Mouse (Mus musculus) liver, embryonic 15.5 days (tissue): ENCODE results near the gene Fyb. TPM values are rescaled to one million over a fixed set of nuclear protein-coding genes. Genes with fewer than 3 reads are reported as not detected.

Experiments used
- ATAC-seq: fragments of 200-750 bp; cut with Nextera tagmentation; 2 replicates; pipeline ENCODE4 v1.8.0; 2017; ENCODE audit warnings: moderate number of reproducible peaks, mild to moderate bottlenecking, moderate library complexity; ENCODE audit not compliant: insufficient read depth
- H3K27ac ChIP-seq: fragments of 300-500 bp; sonication (generic); replicated peaks from 2 replicates; pipeline ENCODE4 v1.5.1; 2015; ENCODE audit warnings: mild to moderate bottlenecking, inconsistent platforms
- H3K27me3 ChIP-seq: fragments of 300-500 bp; sonication (generic); 2 replicates; pipeline ENCODE4 v1.6.1; 2015; ENCODE audit warnings: mild to moderate bottlenecking, inconsistent platforms
- H3K36me3 ChIP-seq: fragments of 300-500 bp; sonication (generic); replicated peaks from 2 replicates; pipeline ENCODE4 v1.6.1; 2015; ENCODE audit warnings: moderate library complexity, mild to moderate bottlenecking, inconsistent platforms
- H3K4me1 ChIP-seq: fragments of 300-500 bp; sonication (generic); replicated peaks from 2 replicates; pipeline ENCODE4 v1.6.1; 2015; ENCODE audit warnings: inconsistent platforms
- H3K4me2 ChIP-seq: fragments of 300-500 bp; sonication (generic); 2 replicates; pipeline ENCODE4 v1.6.1; 2015; ENCODE audit warnings: moderate library complexity, mild to moderate bottlenecking, inconsistent platforms
- H3K4me3 ChIP-seq: fragments of 300-500 bp; sonication (generic); replicated peaks from 2 replicates; pipeline ENCODE4 v1.5.1; 2015; ENCODE audit warnings: mild to moderate bottlenecking, inconsistent platforms
- H3K9ac ChIP-seq: fragments of 300-500 bp; sonication (generic); 2 replicates; pipeline ENCODE4 v1.6.1; 2015; ENCODE audit warnings: moderate library complexity, mild to moderate bottlenecking, inconsistent platforms
- H3K9me3 ChIP-seq: fragments of 300-500 bp; sonication (generic); replicated peaks from 2 replicates; pipeline ENCODE4 v1.6.1; 2016; ENCODE audit warnings: inconsistent platforms
- WGBS: fragments of 180-500 bp; shearing (Covaris S2); methylation state at CpG from one replicate; pipeline ENCODE4 v1.1.7; 2015; ENCODE audit warnings: mixed read lengths; ENCODE audit not compliant: insufficient replicate concordance; 5-methylcytosine and 5-hydroxymethylcytosine counted together
- polyA plus RNA-seq: library from polyadenylated mRNA; unstranded; fragments of >200 nt; fragmentation: Nextera tagmentation; extraction: Ambion mirVana; gene quantifications from 2 replicates; pipeline ENCODE4 v1.2.1, GENCODE M21; 2015

Fyb gene
- polyA plus RNA-seq, 1 experiment from 2014 or later, result 19.8 TPM

DNA sequence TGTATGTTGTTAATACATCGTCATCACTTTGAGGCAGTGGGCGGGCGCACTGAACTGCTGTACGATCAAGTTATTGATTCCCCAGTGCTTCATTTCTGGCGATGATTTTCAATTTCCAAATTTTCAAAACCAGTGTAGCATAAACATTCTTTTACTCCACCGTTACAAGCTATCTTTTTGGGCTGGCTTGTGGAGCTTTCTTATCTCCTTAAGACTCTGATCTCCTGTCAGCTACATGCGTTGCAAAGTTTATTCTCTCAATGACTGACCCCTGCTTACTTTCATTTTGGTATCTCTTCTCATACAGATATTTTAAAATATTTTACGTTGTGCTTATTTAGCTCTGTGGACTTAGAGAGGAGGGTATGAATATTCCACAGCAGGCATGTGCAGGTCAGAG is 11.9 kb downstream of the Fyb start:
- Histone ChIP-seq H3K4me1 (no peaks in the 10 kb centered on the region), H3K4me3 (no peak overlapping the region), H3K27ac (no peak overlapping the region), H3K36me3 (no peaks in the 10 kb centered on the region), H3K4me2 (no peak overlapping the region; the same call in 1 of the 2 replicates), H3K9ac (no peak overlapping the region), H3K27me3 (no peaks in the 10 kb centered on the region), H3K9me3 (no peaks in the 10 kb centered on the region)
- WGBS, result 53% methylated on average over 8 of the region's 8 CpGs
- no peak for ATAC-seq

DNA sequence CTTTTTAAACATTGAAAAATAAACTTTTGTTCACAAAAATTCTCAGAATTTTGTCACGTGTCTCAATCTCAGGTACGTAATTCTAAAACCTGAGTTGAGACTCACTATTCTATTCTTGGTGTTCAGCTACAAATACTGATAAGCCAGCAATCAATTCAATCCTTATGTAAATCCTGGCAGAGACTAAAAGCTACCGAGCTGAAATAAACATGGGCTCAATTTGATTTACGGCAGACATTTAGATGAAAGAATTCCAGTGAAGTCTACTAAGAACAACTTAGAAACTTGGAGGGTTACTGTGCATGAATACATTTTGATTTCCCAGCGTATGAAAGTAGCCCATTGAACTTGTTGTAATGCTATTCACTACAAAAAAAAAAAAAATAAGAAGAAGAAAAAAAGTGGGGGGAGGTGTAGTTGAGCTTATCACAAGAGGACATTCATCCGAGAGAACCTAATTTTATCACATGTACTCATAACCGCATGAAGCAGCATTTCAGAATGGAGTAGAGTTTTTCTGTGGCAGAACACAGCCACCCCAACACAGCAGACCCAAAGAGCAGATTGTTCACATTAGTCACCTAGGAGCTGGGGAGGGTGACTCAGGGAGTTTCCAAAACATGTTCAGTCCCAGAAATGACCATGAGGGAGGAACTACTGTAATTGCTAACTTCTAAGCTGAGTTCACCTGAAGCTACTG is 17.1 kb downstream of the Fyb start:
- Histone ChIP-seq H3K36me3 (no peaks in the 10 kb centered on the region), H3K4me3 (no peak overlapping the region), H3K9me3 (no peaks in the 10 kb centered on the region), H3K27ac (no peak overlapping the region), H3K4me1 (peaks cover 6% of the 10 kb centered on the region), H3K27me3 (no peaks in the 10 kb centered on the region), H3K4me2 (peak overlapping the region; percentile 7; the same call in 1 of the 2 replicates), H3K9ac (no peak overlapping the region)
- ATAC-seq, result no peak
- 17% methylated on average over 7 of the region's 7 CpGs for WGBS

GRCm38 (mm10) chr15:6548911-6549310 is 26.3 kb downstream of the Fyb start:
- ATAC-seq, result no peak
- H3K4me2 ChIP-seq, result no peak overlapping the region
- 72% methylated on average over 4 of the region's 4 CpGs for WGBS
- H3K27me3 ChIP-seq, result no peaks in the 10 kb centered on the region
- H3K9me3 ChIP-seq, result no peaks in the 10 kb centered on the region
- no peaks in the 10 kb centered on the region for H3K36me3 ChIP-seq
- H3K27ac ChIP-seq, result no peak overlapping the region
- H3K9ac ChIP-seq, result no peak overlapping the region
- no peak overlapping the region for H3K4me3 ChIP-seq
- H3K4me1 ChIP-seq, result peaks cover 7% of the 10 kb centered on the region

GRCm38 (mm10) chr15:6551875-6552274 is 29.2 kb downstream of the Fyb start:
- peaks cover 24% of the 10 kb centered on the region for H3K4me1 ChIP-seq
- no peak overlapping the region for H3K9ac ChIP-seq
- no peaks in the 10 kb centered on the region for H3K9me3 ChIP-seq
- H3K36me3 ChIP-seq, result no peaks in the 10 kb centered on the region
- H3K4me2 ChIP-seq, result no peak overlapping the region
- H3K27ac ChIP-seq, result no peak overlapping the region
- H3K4me3 ChIP-seq, result no peak overlapping the region
- ATAC-seq, result peak; percentile 31; the same call in 1 of the 2 replicates
- H3K27me3 ChIP-seq, result no peaks in the 10 kb centered on the region
- 41% methylated on average over 7 of the region's 7 CpGs for WGBS

DNA sequence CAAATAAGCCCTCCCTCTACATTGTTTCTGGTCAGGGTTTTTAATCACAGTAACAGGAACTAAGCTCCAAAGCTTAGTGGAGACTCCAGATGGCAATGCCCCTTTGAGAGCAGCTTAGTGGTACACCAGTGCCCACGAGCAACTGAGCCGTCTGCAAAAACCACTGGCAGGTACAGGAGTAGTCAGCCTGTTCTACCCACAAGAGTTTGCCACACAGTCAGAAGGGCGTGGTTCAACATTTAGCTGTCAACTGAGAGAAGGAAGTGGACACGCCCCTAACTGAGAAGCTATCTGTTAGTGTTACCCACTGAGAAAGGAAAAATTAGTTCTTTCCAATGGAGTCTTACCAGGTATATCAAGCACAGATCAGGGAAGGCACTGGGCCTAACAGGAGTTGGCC is 32.1 kb downstream of the Fyb start:
- peak; percentile 68; the same call in 1 of the 2 replicates for ATAC-seq
- Histone ChIP-seq H3K4me1 (peaks cover 27% of the 10 kb centered on the region), H3K36me3 (no peaks in the 10 kb centered on the region), H3K4me3 (no peak overlapping the region), H3K9me3 (no peaks in the 10 kb centered on the region), H3K9ac (no peak overlapping the region), H3K4me2 (no peak overlapping the region), H3K27ac (peak overlapping the region; percentile 9; the same call in 1 of the 2 replicates), H3K27me3 (no peaks in the 10 kb centered on the region)
- WGBS, result 18% methylated on average over 4 of the region's 4 CpGs

- ATAC-seq, result no peak
- no peak overlapping the region for H3K4me2 ChIP-seq
- no peak overlapping the region for H3K9ac ChIP-seq
- no peaks in the 10 kb centered on the region for H3K9me3 ChIP-seq
- H3K4me1 ChIP-seq, result peaks cover 27% of the 10 kb centered on the region
- 32% methylated on average over 2 of the region's 2 CpGs for WGBS
- no peak overlapping the region for H3K4me3 ChIP-seq
- H3K27ac ChIP-seq, result peak overlapping the region; percentile 16; the same call in 1 of the 2 replicates
- no peaks in the 10 kb centered on the region for H3K27me3 ChIP-seq
- no peaks in the 10 kb centered on the region for H3K36me3 ChIP-seq
Measured at GRCm38 (mm10) chr15:6555536-6555935, 32.9 kb downstream of the Fyb start.

DNA sequence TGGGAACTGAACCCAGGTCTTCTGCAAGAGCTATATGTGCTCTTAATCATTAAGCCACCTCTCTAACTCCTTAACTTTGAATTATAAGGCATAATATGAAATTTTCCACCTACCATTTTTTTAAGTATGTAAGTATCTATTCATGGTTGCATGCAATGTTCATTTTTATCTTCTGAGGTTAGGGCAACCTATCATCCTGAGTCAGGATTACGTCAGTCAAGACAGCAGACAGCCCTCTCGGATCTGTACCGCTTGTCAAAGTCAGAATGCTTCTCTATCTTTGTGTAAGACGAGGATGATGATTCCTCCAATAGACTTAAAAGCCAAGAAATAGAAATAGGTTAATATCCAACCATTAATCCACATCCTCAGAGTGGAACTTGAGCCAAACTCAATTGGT is 33.6 kb downstream of the Fyb start:
- 36% methylated on average over 4 of the region's 4 CpGs for WGBS
- Histone ChIP-seq H3K27me3 (no peaks in the 10 kb centered on the region), H3K36me3 (no peaks in the 10 kb centered on the region), H3K4me2 (no peak overlapping the region), H3K27ac (no peak overlapping the region), H3K9me3 (no peaks in the 10 kb centered on the region), H3K9ac (no peak overlapping the region), H3K4me3 (no peak overlapping the region), H3K4me1 (peaks cover 27% of the 10 kb centered on the region)
- ATAC-seq, result no peak

DNA sequence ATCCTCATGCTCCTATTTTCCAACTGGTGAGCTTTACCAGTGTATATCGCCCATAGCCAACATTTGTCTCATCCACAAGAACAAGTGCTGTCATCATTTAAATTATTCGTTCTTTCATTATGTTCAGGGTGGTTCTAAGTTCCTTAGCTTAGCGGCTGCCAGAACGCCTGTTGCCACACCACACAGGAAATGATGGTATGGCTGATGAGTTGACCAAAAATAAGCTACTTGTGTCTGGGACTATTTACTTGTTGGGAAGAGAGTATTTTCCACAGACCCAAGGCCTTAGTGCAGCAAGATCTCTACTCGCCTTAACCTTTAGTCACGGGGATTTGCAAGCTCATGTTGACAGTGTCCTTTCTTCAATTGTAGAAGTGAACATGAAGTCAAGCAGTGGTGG is 34.3 kb downstream of the Fyb start:
- Histone ChIP-seq H3K27ac (no peak overlapping the region), H3K4me3 (no peak overlapping the region), H3K27me3 (no peaks in the 10 kb centered on the region), H3K9ac (no peak overlapping the region), H3K36me3 (no peaks in the 10 kb centered on the region), H3K4me2 (no peak overlapping the region), H3K9me3 (no peaks in the 10 kb centered on the region), H3K4me1 (peaks cover 26% of the 10 kb centered on the region)
- 56% methylated on average over 6 of the region's 6 CpGs for WGBS
- ATAC-seq, result no peak

DNA sequence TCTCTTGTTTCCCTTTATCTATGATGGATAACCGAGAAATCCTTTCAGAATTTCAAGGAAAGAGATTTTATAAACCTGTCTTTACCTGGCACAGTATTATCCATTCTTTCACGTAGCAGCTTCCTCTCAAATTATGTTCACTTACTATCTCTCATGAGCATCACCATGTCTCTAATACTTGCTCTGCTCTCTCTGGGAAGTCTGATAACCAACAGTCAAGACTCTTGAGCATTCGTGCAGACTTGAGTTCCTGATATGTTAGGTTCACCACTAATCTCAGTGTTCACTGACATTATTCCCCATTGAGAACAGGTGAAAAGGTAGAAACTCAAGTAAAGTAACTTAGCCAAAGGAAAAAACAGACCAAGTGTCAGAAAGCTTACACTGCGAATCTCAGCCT is 34.9 kb downstream of the Fyb start:
- Histone ChIP-seq H3K4me2 (no peak overlapping the region), H3K9ac (no peak overlapping the region), H3K4me3 (no peak overlapping the region), H3K9me3 (no peaks in the 10 kb centered on the region), H3K36me3 (no peaks in the 10 kb centered on the region), H3K4me1 (peaks cover 22% of the 10 kb centered on the region), H3K27me3 (no peaks in the 10 kb centered on the region), H3K27ac (no peak overlapping the region)
- WGBS, result 39% methylated on average over 4 of the region's 4 CpGs
- no peak for ATAC-seq

- 66% methylated on average over 9 of the region's 9 CpGs for WGBS
- no peak for ATAC-seq
Measured at GRCm38 (mm10) chr15:6559188-6559587, 36.5 kb downstream of the Fyb start.

DNA sequence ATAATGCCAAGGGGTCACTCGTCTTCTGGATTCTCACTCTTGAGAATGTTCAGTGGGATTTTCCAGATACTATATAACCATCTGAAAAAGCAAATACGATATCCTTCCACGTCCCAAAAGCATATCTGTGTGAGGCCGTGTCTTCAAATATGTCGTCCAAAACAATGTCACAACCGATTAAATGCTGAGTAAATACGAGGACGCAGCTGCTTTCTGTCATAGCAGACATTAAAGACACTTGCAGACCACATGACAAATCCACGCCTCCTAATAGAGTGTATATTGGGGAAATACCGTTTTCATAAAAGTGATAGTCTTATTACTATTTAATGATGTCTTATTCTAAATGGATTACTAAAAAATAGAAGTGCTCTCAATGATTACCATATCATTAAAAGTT is 38.0 kb downstream of the Fyb start:
- H3K4me2 ChIP-seq, result no peak overlapping the region
- peaks cover 4% of the 10 kb centered on the region; the same call in 1 of the 2 replicates for H3K4me1 ChIP-seq
- H3K9ac ChIP-seq, result no peak overlapping the region
- no peaks in the 10 kb centered on the region for H3K9me3 ChIP-seq
- no peaks in the 10 kb centered on the region for H3K36me3 ChIP-seq
- ATAC-seq, result no peak
- H3K4me3 ChIP-seq, result no peak overlapping the region
- 71% methylated on average over 10 of the region's 10 CpGs for WGBS
- no peaks in the 10 kb centered on the region for H3K27me3 ChIP-seq
- H3K27ac ChIP-seq, result no peak overlapping the region

More at GRCm38 (mm10) chr15:6559188-6559587, 36.5 kb downstream of the Fyb start:
- H3K4me1 ChIP-seq, result peaks cover 18% of the 10 kb centered on the region
- no peak overlapping the region for H3K4me2 ChIP-seq
- no peak overlapping the region for H3K9ac ChIP-seq
- no peaks in the 10 kb centered on the region for H3K27me3 ChIP-seq
- no peak overlapping the region for H3K4me3 ChIP-seq
- no peaks in the 10 kb centered on the region for H3K36me3 ChIP-seq
- no peak overlapping the region for H3K27ac ChIP-seq
- no peaks in the 10 kb centered on the region for H3K9me3 ChIP-seq

GRCm38 (mm10) chr15:6562161-6562560 is 39.5 kb downstream of the Fyb start:
- Histone ChIP-seq H3K4me2 (no peak overlapping the region), H3K4me1 (peaks cover 3% of the 10 kb centered on the region; the same call in 1 of the 2 replicates), H3K9ac (no peak overlapping the region), H3K4me3 (no peak overlapping the region), H3K27me3 (no peaks in the 10 kb centered on the region), H3K9me3 (no peaks in the 10 kb centered on the region), H3K36me3 (no peaks in the 10 kb centered on the region), H3K27ac (no peak overlapping the region)
- 53% methylated on average over 4 of the region's 4 CpGs for WGBS
- ATAC-seq, result no peak
